Comparison of ENCODE assay signal across 8 mouse cellular contexts in the genomic region with DNA sequence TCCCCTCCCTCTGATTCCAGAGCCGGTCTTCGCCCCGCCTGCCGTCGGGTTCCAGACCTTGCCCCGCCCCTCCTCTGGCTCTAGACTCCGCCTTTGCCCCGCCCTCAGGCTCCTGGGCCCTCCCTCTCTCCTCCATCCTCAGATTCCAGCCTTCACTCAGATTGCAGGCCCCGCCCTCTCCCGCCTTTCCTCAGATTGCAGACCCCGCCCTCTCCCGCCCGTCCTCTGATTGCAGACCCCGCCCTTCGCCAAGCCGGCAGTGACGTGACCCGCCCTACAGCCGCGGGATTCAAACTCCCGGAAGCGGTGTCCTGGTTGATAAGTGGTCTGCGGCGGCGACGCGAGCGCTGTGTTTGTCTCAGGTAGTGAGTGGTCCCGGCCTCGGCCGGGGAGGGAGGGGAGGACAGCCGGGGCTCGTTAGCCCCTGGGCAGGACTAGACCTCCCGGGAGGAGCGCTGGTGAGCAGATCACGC. TPM values are rescaled to one million over a fixed set of nuclear protein-coding genes. Genes with fewer than 3 reads are reported as not detected.
DNase-seq lines count a peak whose midpoint lies in the region; ATAC-seq and TF ChIP-seq lines count a peak whose summit lies in the region.

A gene (plus strand): TSS at position 292 of the 473 bp plus-strand sequence.

- peak within 1 kb of the TSS; percentile 89 for H3K4me3 ChIP-seq in C2C12 (ENCODE audit: insufficient read depth, poor library complexity, severe bottlenecking)
- peak within 1 kb of the TSS; percentile 58 for H3K4me3 ChIP-seq in erythroblast, embryonic 14.5 days (replicated peaks)
- H3K4me3 ChIP-seq in heart, embryonic 12.5 days, result peak within 1 kb of the TSS; percentile 70
- peak within 1 kb of the TSS; percentile 66 for H3K4me3 ChIP-seq in kidney, postnatal 0 days (replicated peaks; ENCODE audit: low read depth, low read length)
- peak within 1 kb of the TSS; percentile 64 for H3K4me3 ChIP-seq in liver, embryonic 13.5 days (replicated peaks)
- H3K4me3 ChIP-seq in stomach, embryonic 16.5 days (replicated peaks; ENCODE audit: low read length), result peak within 1 kb of the TSS; percentile 89

- peak; percentile 100 for DNase-seq in brain, embryonic 14.5 days (ENCODE audit: low read depth)
- peak; percentile 100 for DNase-seq in kidney, postnatal 0 days (ENCODE audit: low spot score)
- DNase-seq in liver, embryonic 13.5 days, result peak; percentile 72
- peak; percentile 99 for DNase-seq in neural tube, embryonic 10.5 days (ENCODE audit: extremely low spot score, low spot score)

- TF ChIP-seq POLR2A in brain, embryonic 14.5 days (IDR thresholded peaks at IDR 0.05; ENCODE audit: borderline replicate concordance, extremely low read depth, insufficient read depth, insufficient read length, poor library complexity, severe bottlenecking), result no peak

- H3K79me3 ChIP-seq in C2C12 (ENCODE audit: low read depth), result peaks cover 19% of the 10 kb centered on the region

- peaks cover 40% of the 10 kb centered on the region for H3K79me2 ChIP-seq in C2C12 (ENCODE audit: control insufficient read depth, insufficient read depth)

- peak; percentile 94 for ATAC-seq in heart, embryonic 12.5 days (ENCODE audit: insufficient number of reproducible peaks, low FRiP score)
- peak; percentile 96 for ATAC-seq in kidney, postnatal 0 days (replicated peaks; ENCODE audit: low FRiP score, low read depth)
- ATAC-seq in liver, embryonic 13.5 days (ENCODE audit: low read depth), result peak; percentile 84
- ATAC-seq in stomach, embryonic 16.5 days (ENCODE audit: insufficient read depth, low FRiP score), result peak; percentile 97

- peak within 1 kb of the TSS; percentile 77 for H3K9ac ChIP-seq in heart, embryonic 12.5 days
- H3K9ac ChIP-seq in kidney, postnatal 0 days (ENCODE audit: low read depth, low read length), result peak within 1 kb of the TSS; percentile 50
- H3K9ac ChIP-seq in liver, embryonic 13.5 days, result peak within 1 kb of the TSS; percentile 59
- peak within 1 kb of the TSS; percentile 81 for H3K9ac ChIP-seq in stomach, embryonic 16.5 days (ENCODE audit: low read length)

- H3K4me2 ChIP-seq in heart, embryonic 12.5 days, result peak within 1 kb of the TSS; percentile 78
- H3K4me2 ChIP-seq in kidney, postnatal 0 days (ENCODE audit: low read length), result peak within 1 kb of the TSS; percentile 80
- peak within 1 kb of the TSS; percentile 67 for H3K4me2 ChIP-seq in liver, embryonic 13.5 days
- peak within 1 kb of the TSS; percentile 86 for H3K4me2 ChIP-seq in stomach, embryonic 16.5 days (ENCODE audit: low read depth, low read length)

- peak within 1 kb of the TSS; percentile 62 for H3K27ac ChIP-seq in heart, embryonic 12.5 days (ENCODE audit: poor library complexity, severe bottlenecking)
- peak within 1 kb of the TSS; percentile 70 for H3K27ac ChIP-seq in kidney, postnatal 0 days
- no peak within 1 kb of the TSS; the same call in 1 of the 2 replicates for H3K27ac ChIP-seq in liver, embryonic 13.5 days
- H3K27ac ChIP-seq in stomach, embryonic 16.5 days (ENCODE audit: low read length), result peak within 1 kb of the TSS; percentile 62

- under 1% methylated on average over 36 of the region's 36 CpGs for WGBS in heart, embryonic 12.5 days
- WGBS in kidney, postnatal 0 days, result under 1% methylated on average over 36 of the region's 36 CpGs
- WGBS in liver, embryonic 13.5 days (ENCODE audit: insufficient replicate concordance), result 1% methylated on average over 36 of the region's 36 CpGs
- 1% methylated on average over 36 of the region's 36 CpGs for WGBS in stomach, embryonic 16.5 days

- peak within 1 kb of the TSS; percentile 90 for H3ac ChIP-seq in C2C12 (ENCODE audit: control insufficient read depth, insufficient read length, low read depth)

- no peak for TF ChIP-seq CTCF in C2C12 (IDR thresholded peaks at IDR 0.05; ENCODE audit: control insufficient read depth, insufficient read depth, insufficient read length)
- no peak for TF ChIP-seq CTCF in brain, embryonic 14.5 days (IDR thresholded peaks at IDR 0.05; ENCODE audit: borderline replicate concordance, extremely low read depth, insufficient read depth, insufficient read length)
- 0 out of 2 replicates have a peak, but pooled peaks have one; percentile 10 for TF ChIP-seq CTCF in kidney, postnatal 0 days (IDR thresholded peaks at IDR 0.05; ENCODE audit: low read depth)

- H3K27me3 ChIP-seq in C2C12 (ENCODE audit: control insufficient read depth, insufficient read depth, insufficient read length), result no peaks in the 10 kb centered on the region
- peaks cover 35% of the 10 kb centered on the region for H3K27me3 ChIP-seq in erythroblast, embryonic 14.5 days (ENCODE audit: control insufficient read depth)
- H3K27me3 ChIP-seq in heart, embryonic 12.5 days (replicated peaks), result no peaks in the 10 kb centered on the region
- no peaks in the 10 kb centered on the region for H3K27me3 ChIP-seq in kidney, postnatal 0 days (ENCODE audit: insufficient read depth, low read length)
- peaks cover 46% of the 10 kb centered on the region for H3K27me3 ChIP-seq in liver, embryonic 13.5 days
- H3K27me3 ChIP-seq in stomach, embryonic 16.5 days (ENCODE audit: control insufficient read depth, insufficient read depth, low read length), result no peaks in the 10 kb centered on the region

- H3K9me3 ChIP-seq in erythroblast, embryonic 14.5 days (ENCODE audit: control insufficient read depth, low read length), result no peaks in the 10 kb centered on the region
- H3K9me3 ChIP-seq in heart, embryonic 12.5 days (replicated peaks), result no peaks in the 10 kb centered on the region
- no peaks in the 10 kb centered on the region for H3K9me3 ChIP-seq in kidney, postnatal 0 days (replicated peaks; ENCODE audit: low read length)
- H3K9me3 ChIP-seq in liver, embryonic 13.5 days (replicated peaks), result no peaks in the 10 kb centered on the region
- no peaks in the 10 kb centered on the region for H3K9me3 ChIP-seq in stomach, embryonic 16.5 days (replicated peaks; ENCODE audit: control insufficient read depth, low read length)

- peaks cover 11% of the 10 kb centered on the region for H3K4me1 ChIP-seq in erythroblast, embryonic 14.5 days (ENCODE audit: control insufficient read depth)
- peaks cover 3% of the 10 kb centered on the region; the same call in 1 of the 2 replicates for H3K4me1 ChIP-seq in heart, embryonic 12.5 days (replicated peaks)
- H3K4me1 ChIP-seq in kidney, postnatal 0 days (replicated peaks; ENCODE audit: insufficient read depth, low read length), result 0 out of 2 replicates have a peak, but pooled peaks cover 5% of the 10 kb centered on the region
- H3K4me1 ChIP-seq in liver, embryonic 13.5 days (replicated peaks), result peaks cover 21% of the 10 kb centered on the region
- H3K4me1 ChIP-seq in stomach, embryonic 16.5 days (ENCODE audit: control insufficient read depth, insufficient read depth, low read length), result peaks cover 14% of the 10 kb centered on the region

- peaks cover 28% of the 10 kb centered on the region for H3K36me3 ChIP-seq in C2C12 (ENCODE audit: control insufficient read depth, insufficient read depth)
- no peaks in the 10 kb centered on the region; the same call in 1 of the 2 replicates for H3K36me3 ChIP-seq in erythroblast, embryonic 14.5 days (ENCODE audit: control insufficient read depth)
- peaks cover 14% of the 10 kb centered on the region for H3K36me3 ChIP-seq in heart, embryonic 12.5 days
- H3K36me3 ChIP-seq in kidney, postnatal 0 days (ENCODE audit: insufficient read depth, low read length), result 0 out of 2 replicates have a peak, but pooled peaks cover 10% of the 10 kb centered on the region
- H3K36me3 ChIP-seq in liver, embryonic 13.5 days, result no peaks in the 10 kb centered on the region
- H3K36me3 ChIP-seq in stomach, embryonic 16.5 days (ENCODE audit: control insufficient read depth, insufficient read depth, low read length), result no peaks in the 10 kb centered on the region

TF ChIP-seq in C2C12, 6 proteins besides CTCF, POLR2A, EP300 and RAD21:
- TF ChIP-seq MYOG (IDR thresholded peaks at IDR 0.05; ENCODE audit: control insufficient read depth, extremely low read depth, insufficient read length) (no peak), CEBPB (IDR thresholded peaks at IDR 0.05; ENCODE audit: low read depth) (no peak), USF1 (IDR thresholded peaks at IDR 0.05; ENCODE audit: low read depth) (no peak), FOSL1 (IDR thresholded peaks at IDR 0.05; ENCODE audit: insufficient read depth, low read length, poor library complexity, severe bottlenecking) (no peak), MYOD1 (IDR thresholded peaks at IDR 0.05; ENCODE audit: control insufficient read depth, insufficient read length, low read depth) (no peak), MAX (IDR thresholded peaks at IDR 0.05) (no peak)
TF ChIP-seq in C2C12: peak in this region for 0.

RNA-seq across cellular contexts. Expression of the gene that starts here (rescaled TPM):
- 11.7 TPM for polyA plus RNA-seq in C2C12 (2012; fragmentation: generic; extraction: Trizol)
- polyA plus RNA-seq in brain, embryonic 14.5 days (2012; rRNA removed), result 9.3 and 15.9 TPM in 2 replicates
- not detected in 2 replicates for polyA plus RNA-seq in erythroblast, embryonic 14.5 days (2012)
- polyA plus RNA-seq in heart, embryonic 12.5 days (2016; fragmentation: Nextera tagmentation; extraction: Ambion mirVana), result 34.5 and 35.9 TPM in 2 replicates
- polyA plus RNA-seq in kidney, postnatal 0 days (2015; fragmentation: Nextera tagmentation; extraction: Ambion mirVana), result 13.8 and 15.5 TPM in 2 replicates
- polyA plus RNA-seq in liver, embryonic 13.5 days (2015; fragmentation: Nextera tagmentation; extraction: Ambion mirVana), result 6.3 and 7.5 TPM in 2 replicates
- 23.0 and 25.7 TPM in 2 replicates for polyA plus RNA-seq in stomach, embryonic 16.5 days (2015; fragmentation: Nextera tagmentation; extraction: Ambion mirVana)
